Mouse (Mus musculus): Measurements from ENCODE around the gene Ces1e.
"Not testable (repeated sequence)": the region's sequence is repeated elsewhere in the genome, so short reads cannot be mapped to it uniquely, and the experiment has no call there.

DNA sequence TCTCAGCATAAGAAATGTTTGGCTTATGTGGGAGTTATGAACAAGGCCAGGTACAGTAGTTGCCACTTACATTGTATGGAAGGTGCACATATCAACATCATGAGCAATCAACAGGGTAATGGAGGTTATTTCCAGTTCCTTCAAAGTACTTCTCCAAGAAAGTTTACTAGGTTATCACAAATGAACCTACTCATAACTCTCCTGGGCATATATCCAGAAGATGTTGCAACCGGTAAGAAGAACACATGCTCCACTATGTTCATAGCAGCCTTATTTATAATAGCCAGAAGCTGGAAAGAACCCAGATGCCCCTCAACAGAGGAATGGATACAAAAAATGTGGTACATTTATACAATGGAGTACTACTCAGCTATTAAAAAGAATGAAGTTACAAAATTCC is 2.9 kb downstream of the Ces1e start:
- not testable (repeated sequence) for TF ChIP-seq CTCF, EP300 (IDR thresholded peaks at IDR 0.05; ENCODE audit: low read depth)
